Comparison of ENCODE assay signal across 8 mouse cellular contexts in genomic region chr14:11534456-11534855, GRCm38 (mm10). TPM values are rescaled to one million over a fixed set of nuclear protein-coding genes. Genes with fewer than 3 reads are reported as not detected.
DNase-seq lines count a peak whose midpoint lies in the region; ATAC-seq lines count a peak whose summit lies in the region.

No protein-coding gene starts in this region.

- intact Hi-C loops in heart, postnatal 14 days (cut with DNase I): no loop called here

- H3K9ac ChIP-seq in lung, embryonic 16.5 days (ENCODE audit: low read length): no peak overlapping the region

- no peak overlapping the region for H3K4me3 ChIP-seq in brown adipose tissue, adult 24 weeks (ENCODE audit: insufficient read depth, low read depth, low read length)
- no peak overlapping the region for H3K4me3 ChIP-seq in lung, embryonic 16.5 days (ENCODE audit: low read length)

- H3K4me2 ChIP-seq in lung, embryonic 16.5 days (ENCODE audit: low read depth, low read length): no peak overlapping the region

- 47% methylated on average over 1 of the region's 1 CpGs for WGBS in lung, embryonic 16.5 days

- H3K4me1 ChIP-seq in brown adipose tissue, adult 24 weeks (ENCODE audit: control insufficient read depth, insufficient read depth, insufficient read length, low read length): 0 out of 2 replicates have a peak, but pooled peaks cover 3% of the 10 kb centered on the region
- H3K4me1 ChIP-seq in lung, embryonic 16.5 days (replicated peaks; ENCODE audit: control insufficient read depth, insufficient read depth, low read length): no peaks in the 10 kb centered on the region

- DNase-seq in adrenal gland, postnatal 14 days: peak; percentile 17
- DNase-seq in adrenal gland, adult 8-10 months: no peak
- DNase-seq in heart, postnatal 14 days: peak; percentile 20 to 25
- no peak for DNase-seq in gastrocnemius, adult 8-10 months (ENCODE audit: low spot score in 2 of 2)
- no peak for DNase-seq in adrenal gland, postnatal 4 days (ENCODE audit: low spot score in 2 of 2)

- ATAC-seq in lung, embryonic 16.5 days (ENCODE audit: low read depth): peak; percentile 38; the same call in 1 of the 2 replicates
- no peak for ATAC-seq in megakaryocyte, adult 5-6 weeks (ENCODE audit: poor library complexity, severe bottlenecking)

- H3K9me3 ChIP-seq in lung, embryonic 16.5 days (ENCODE audit: control insufficient read depth, low read length): no peaks in the 10 kb centered on the region

- H3K27ac ChIP-seq in brown adipose tissue, adult 24 weeks (replicated peaks; ENCODE audit: low read depth, low read length): peak overlapping the region; percentile 15; the same call in 1 of the 2 replicates
- H3K27ac ChIP-seq in lung, embryonic 16.5 days (ENCODE audit: low read length): no peak overlapping the region

- no peaks in the 10 kb centered on the region for H3K36me3 ChIP-seq in lung, embryonic 16.5 days (ENCODE audit: control insufficient read depth, insufficient read depth, low read length)

- H3K27me3 ChIP-seq in lung, embryonic 16.5 days (ENCODE audit: control insufficient read depth, insufficient read depth, low read depth, low read length): no peaks in the 10 kb centered on the region

RNA-seq across cellular contexts. Expression of gene Ptprg, which starts 18.9 kb away (rescaled TPM):
- 99.9 and 101 TPM in 2 replicates for total RNA-seq in adrenal gland, postnatal 14 days (2021)
- total RNA-seq in adrenal gland, adult 8-10 months (2022): 100 to 1,000 TPM in 3 of 4 experiments, 10 to 100 TPM in 1; 96.2 to 135 (median 118) TPM
- polyA plus RNA-seq in brown adipose tissue, adult 24 weeks (2012; ENCODE audit: insufficient read depth, insufficient read length, missing spikeins): 23.0 and 31.6 TPM in 2 replicates
- total RNA-seq in heart, postnatal 14 days (2021): 10 to 100 TPM; 71.4 to 72.3 TPM
- 25.2 and 26.5 TPM in 2 replicates for polyA plus RNA-seq in lung, embryonic 16.5 days (2015; fragmentation: Nextera tagmentation; extraction: Ambion mirVana)
- total RNA-seq in megakaryocyte, adult 5-6 weeks (2015): not detected in 2 replicates
- 0.07 TPM in 1 of 2 replicates, not detected in the other for total RNA-seq in megakaryocyte, adult 5-6 weeks (2017)
- total RNA-seq in gastrocnemius, adult 8-10 months (2022): 10 to 100 TPM; 13.3 to 22.4 (median 19.1) TPM
- total RNA-seq in adrenal gland, postnatal 4 days (2021): 100 to 1,000 TPM in 1 of 2 experiments, 10 to 100 TPM in 1; 94.8 to 106 TPM

Comparison
In these comparisons a context has a peak if more than half of its experiments do, and no peak if none do; other contexts are left out.
1. DNase-seq: peak in adrenal gland, postnatal 14 days (single experiment) and heart, postnatal 14 days (2 of 2); none in adrenal gland, adult 8-10 months (single experiment), gastrocnemius, adult 8-10 months (0 of 2) and adrenal gland, postnatal 4 days (0 of 2).
2. RNA of gene Ptprg, which starts 18.9 kb away (total RNA-seq): 96.2 to 135 TPM in adrenal gland, adult 8-10 months, 94.8 to 106 TPM in adrenal gland, postnatal 4 days, 99.9 to 101 TPM in adrenal gland, postnatal 14 days, 71.4 to 72.3 TPM in heart, postnatal 14 days and 13.3 to 22.4 TPM in gastrocnemius, adult 8-10 months; 0.07 TPM in megakaryocyte, adult 5-6 weeks; every median in the first group is over 10 times any median in the second.